Mouse (Mus musculus): Measurements from ENCODE around the gene Cntnap2. TPM values are rescaled to one million over a fixed set of nuclear protein-coding genes. Genes with fewer than 3 reads are reported as not detected.

Cntnap2 gene
- total RNA-seq, 2 experiments from 2014 or later, result 136 to 147 TPM

DNA sequence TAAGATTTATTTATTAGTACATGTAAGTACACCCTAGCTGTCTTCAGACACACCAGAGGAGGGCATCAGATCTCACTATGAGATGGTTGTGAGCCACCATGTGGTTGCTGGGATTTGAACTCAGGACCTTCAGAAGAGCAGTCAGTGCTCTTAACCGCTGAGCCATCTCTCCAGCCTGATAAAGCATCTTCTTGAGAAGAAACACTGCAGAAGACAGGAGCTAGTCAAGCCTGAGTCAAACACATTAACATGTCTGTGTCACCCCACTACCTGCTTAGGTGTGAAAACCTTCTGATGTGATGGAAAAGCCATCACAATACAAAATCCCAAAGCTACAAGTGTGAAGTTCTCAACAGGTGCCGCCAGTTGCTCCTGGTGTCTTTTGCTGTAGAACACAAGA is 2275.2 kb downstream of the Cntnap2 start:
- DNase-seq (ENCODE audit: low spot score in 2 of 2), result no peak

DNA sequence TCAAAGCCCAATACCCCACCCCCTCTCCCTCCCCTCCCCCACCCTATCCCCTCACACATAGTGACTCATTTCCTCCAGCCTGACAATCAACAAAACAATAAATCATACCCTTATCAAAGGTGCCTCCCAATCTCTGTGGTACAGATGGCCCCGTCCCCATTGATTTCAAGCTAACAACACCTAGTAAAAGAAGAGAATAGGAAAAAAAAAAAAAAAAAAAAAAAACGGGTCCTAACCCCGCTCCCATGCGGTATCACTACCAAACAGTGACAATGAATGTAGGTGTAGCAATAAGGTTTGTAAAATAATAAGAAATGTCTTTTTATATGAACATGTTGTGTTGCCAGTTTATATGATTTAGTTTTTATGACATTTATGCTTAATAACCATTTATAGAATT is 2278.1 kb downstream of the Cntnap2 start:
- no peak for DNase-seq (ENCODE audit: low spot score in 2 of 2)

DNA sequence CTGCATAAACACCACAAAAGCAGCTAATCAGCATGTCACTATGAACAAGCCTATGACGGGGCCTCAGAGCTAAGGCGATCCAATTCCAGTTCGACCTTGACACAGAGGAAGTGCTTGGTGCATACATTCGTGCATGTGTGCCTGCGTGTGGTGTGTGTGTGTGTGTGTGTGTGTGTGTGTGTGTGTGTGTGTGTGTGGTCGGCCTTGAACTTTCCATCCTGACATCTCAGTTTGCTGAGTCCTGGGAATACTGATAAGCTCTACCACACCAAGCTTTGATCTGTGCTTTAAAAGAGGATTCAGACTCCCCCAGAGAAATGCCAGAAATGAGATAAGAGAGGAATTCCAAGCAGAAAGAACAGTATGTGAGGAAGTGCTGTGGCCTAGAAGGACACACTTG is 2279.0 kb downstream of the Cntnap2 start:
- DNase-seq (ENCODE audit: low spot score in 2 of 2), result no peak

DNA sequence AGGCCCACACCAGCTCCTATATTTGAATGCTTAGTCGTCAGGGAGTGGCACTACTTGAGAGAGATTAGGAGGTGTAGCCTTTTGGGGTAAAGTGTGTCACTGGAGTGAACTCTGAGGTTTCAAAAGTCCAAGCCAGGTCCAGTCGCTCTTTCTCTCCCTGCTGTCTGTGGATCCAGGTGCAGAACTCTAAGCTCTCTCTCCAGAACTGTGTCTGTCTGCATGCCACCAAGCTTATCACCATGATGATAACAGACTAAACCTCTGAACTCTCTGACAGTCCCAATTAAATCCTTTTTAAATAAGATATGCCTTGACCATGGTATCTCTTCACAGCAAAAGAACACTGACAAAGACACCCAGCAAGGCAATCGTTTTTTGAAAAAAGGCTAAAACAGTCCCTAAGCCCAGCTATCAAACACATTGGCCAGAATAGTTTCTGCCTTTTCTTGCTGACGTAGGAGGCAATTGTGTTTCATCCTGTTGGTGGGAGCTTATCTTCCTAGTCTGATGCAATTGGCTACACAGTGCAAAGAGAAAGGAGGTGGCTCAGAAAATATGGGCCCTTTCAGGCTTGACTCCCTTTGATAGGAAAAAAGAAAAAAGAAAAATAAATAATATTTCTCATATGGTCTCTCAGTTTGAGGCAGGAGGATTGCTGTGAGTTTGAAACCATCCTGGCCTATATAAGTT is 2281.8 kb downstream of the Cntnap2 start:
- no peak for DNase-seq (ENCODE audit: low spot score in 2 of 2)

DNA sequence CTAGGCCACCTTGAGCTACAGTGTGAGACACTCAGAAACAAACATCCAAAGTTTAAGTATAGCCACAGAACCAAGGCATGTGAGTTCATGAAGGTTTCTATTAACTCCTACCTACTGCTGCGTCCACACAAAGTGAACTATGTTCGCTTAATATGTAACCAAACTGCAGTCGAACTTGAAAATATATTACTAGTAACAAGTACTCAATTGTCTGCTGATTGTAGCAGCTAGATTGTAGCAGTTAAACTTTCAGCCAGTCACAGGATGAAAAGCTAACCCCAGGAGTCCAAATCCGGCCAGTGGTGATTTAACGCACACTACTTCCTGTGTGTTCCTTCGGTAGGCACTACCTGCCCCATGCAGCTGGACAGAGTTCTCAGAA is 2282.3 kb downstream of the Cntnap2 start:
- DNase-seq (ENCODE audit: low spot score in 2 of 2), result no peak

DNA sequence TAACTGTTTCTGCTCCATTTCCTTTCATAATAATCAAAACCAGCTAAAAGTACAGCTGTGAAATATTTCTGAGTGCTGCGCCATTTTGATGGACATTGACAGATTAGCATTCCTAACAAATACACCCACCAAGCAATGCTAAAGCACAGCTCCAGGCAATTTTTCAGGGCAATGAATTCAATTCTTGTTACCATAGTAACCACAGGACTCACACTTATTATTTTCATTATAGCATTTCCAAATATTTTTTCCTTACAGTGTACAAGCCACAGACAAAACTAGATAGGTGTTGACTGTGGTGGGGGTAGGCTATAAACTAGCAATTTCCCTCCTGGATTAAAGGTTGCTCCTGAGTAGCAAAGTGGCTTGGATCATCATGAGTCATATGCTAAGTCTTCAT is 2284.1 kb downstream of the Cntnap2 start:
- DNase-seq (ENCODE audit: low spot score in 2 of 2), result no peak

DNA sequence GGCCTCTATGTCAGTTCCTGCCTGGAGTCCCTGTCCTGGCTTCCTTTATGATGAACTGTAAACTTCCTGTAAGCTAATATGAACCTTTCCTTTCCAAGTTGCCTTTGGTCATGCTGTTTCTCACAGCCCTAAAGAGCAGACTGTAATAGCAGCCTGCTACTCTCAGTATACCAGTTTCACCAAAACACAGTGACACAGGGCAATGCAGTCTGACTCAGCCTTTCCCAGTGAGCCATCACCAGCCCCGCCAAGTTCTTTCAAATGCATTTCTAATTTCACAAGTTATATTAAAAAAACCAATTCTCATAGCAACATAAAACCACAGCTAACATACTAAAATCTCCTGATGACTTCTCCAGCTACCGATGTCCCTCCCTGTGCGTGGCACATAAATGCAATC is 2285.5 kb downstream of the Cntnap2 start:
- DNase-seq (ENCODE audit: low spot score in 2 of 2), result no peak

DNA sequence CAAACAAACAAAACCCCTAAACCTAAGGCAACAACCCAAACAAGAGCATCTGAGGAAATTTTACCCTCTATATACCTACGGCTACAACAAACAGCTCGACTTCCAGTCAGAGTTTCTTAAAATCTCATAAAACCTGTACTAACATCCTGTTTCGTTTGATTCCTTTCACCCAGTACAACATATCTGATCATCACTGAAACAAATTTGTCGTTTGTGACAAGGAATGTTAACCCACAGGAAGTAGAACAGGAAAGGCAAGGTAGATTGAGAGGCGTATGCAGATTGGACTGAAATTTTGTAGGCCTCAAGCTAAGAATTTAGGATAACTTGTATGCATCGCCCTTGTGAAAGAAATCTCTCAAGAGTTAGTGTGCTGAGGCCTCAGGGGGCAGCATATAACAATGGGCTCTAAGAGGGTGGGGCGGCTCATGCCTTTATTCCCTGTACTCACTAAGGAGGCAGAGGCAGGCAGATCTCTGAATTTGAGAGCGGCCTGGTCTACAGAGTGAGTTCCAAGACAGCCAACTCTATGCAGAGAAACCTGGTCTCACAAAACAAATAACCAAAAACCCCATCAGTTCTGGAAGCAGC is 2291.0 kb downstream of the Cntnap2 start:
- DNase-seq (ENCODE audit: low spot score in 2 of 2), result no peak
